Mouse (Mus musculus): ENCODE results near the gene Plpp6. TPM values are rescaled to one million over a fixed set of nuclear protein-coding genes. Genes with fewer than 3 reads are reported as not detected.

The Plpp6 gene
- polyA plus RNA-seq, 1 experiment, result not detected

DNA sequence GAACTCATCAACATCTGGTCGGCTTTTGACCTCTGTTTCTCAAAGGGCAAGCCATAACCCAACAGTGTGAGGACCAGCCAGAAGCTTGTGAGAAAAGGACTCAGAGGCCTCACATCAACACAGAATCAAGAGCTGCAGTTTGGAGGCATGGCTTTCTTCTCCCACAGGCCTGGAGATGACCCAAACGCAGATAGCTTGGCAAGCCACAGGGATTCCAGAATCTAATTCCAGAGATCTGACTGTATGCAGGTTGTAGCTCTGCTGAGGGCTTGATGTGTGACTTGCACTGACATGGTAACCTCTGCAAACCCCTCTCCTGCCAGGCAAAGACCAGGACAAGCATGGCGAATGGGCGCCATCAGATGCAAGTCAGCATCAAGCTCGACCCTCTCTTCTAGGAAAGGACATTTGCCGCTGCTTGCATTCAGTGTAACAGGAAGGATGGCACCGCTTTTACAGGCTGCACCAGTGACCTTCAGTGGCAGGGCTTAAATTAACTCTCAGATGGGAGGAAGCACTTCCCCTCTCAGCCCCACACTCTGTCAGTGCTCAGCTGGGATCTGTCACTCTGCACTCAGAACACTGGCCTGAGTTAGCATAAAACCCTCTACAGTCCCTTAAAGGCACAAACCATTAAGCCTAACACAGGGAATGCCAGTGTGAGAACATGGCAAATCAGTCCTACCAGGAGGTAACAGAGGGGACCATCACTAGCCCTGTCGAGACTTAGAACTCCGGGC is 23.4 kb upstream of the Plpp6 start:
- no peak for TF ChIP-seq POLR2A (IDR thresholded peaks at IDR 0.05; ENCODE audit: insufficient read depth, low read depth, low read length)
- TF ChIP-seq CTCF (IDR thresholded peaks at IDR 0.05; ENCODE audit: insufficient read depth, low read depth, low read length), result no peak
- whole genome bisulfite sequencing, result 80% methylated on average over 9 of the region's 9 CpGs
- H3K4me1 ChIP-seq (ENCODE audit: control insufficient read depth, insufficient read depth, low read length), result peaks cover 3% of the 10 kb centered on the region; the same call in 1 of the 2 replicates
- no peak overlapping the region for H3K27ac ChIP-seq (ENCODE audit: insufficient read depth, low read depth, low read length)
- H3K4me3 ChIP-seq (ENCODE audit: insufficient read depth, low read depth, low read length), result no peak overlapping the region

DNA sequence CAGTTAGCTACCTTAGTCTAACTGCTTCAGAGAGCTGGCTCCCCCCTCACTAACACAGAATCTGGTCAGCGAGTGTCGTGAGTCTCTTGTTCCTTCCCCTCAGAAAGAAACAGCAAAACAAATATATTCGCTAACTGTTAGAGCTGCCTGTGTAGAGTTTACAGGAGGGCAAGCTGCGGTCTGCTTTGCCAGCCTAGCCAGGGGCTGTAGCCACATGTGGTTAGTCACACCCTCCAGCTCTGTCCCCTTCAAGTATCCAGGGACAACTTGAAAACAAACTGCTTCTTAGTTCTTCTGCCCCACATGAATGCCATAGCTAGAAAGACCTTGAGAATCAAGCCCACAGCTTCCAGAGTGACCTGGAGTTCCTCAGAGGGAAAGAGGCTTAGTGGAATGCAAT is 22.5 kb upstream of the Plpp6 start:
- H3K4me1 ChIP-seq (ENCODE audit: control insufficient read depth, insufficient read depth, low read length), result peaks cover 3% of the 10 kb centered on the region; the same call in 1 of the 2 replicates
- no peak overlapping the region for H3K27ac ChIP-seq (ENCODE audit: insufficient read depth, low read depth, low read length)
- no peak overlapping the region for H3K4me3 ChIP-seq (ENCODE audit: insufficient read depth, low read depth, low read length)
- TF ChIP-seq CTCF (IDR thresholded peaks at IDR 0.05; ENCODE audit: insufficient read depth, low read depth, low read length) (no peak), POLR2A (IDR thresholded peaks at IDR 0.05; ENCODE audit: insufficient read depth, low read depth, low read length) (no peak)
- WGBS, result 65% methylated on average over 4 of the region's 4 CpGs

DNA sequence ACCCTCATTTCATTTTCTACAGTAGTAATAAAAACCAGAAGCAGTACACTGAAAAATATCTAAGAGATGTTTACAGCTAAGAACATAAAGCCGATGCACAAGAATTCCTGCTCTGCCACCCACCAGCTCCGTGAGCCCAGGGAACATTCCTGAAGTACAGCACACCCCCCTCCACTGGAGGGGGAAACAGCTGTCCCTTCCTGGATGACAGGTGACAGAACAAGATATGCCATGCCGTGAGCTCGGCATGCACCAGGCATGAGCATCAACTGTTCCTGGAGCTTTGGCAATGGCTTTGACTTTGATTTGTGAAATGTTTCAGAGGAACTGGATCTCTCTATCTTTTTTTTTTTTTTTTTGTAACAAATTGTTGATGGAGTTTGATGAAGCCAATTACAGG is 17.0 kb upstream of the Plpp6 start:
- Histone ChIP-seq H3K4me1 (ENCODE audit: control insufficient read depth, insufficient read depth, low read length) (peaks cover 2% of the 10 kb centered on the region; the same call in 1 of the 2 replicates), H3K27ac (ENCODE audit: insufficient read depth, low read depth, low read length) (no peak overlapping the region), H3K4me3 (ENCODE audit: insufficient read depth, low read depth, low read length) (no peak overlapping the region)
- 45% methylated on average over 4 of the region's 4 CpGs for WGBS
- TF ChIP-seq POLR2A (IDR thresholded peaks at IDR 0.05; ENCODE audit: insufficient read depth, low read depth, low read length) (no peak), CTCF (IDR thresholded peaks at IDR 0.05; ENCODE audit: insufficient read depth, low read depth, low read length) (no peak)

DNA sequence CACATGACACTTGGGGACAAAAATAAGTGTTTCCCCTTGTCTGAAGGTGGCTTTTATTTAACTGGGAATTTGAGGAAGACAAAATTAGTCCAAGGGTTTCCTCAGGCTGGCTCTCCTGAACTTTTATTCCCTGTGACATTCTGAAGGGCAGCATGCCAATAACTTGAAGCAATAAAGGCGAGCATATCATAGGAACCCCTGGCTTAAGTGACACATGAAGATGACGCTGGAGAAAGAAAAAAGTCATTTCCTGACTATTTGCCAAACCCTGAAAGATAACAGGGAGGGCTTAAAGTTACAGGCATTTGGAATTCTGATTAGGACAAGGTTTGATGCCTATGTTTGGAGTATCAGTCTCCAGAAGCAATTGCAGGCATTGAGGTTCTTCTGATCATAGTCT is 16.4 kb upstream of the Plpp6 start:
- no peak overlapping the region for H3K4me3 ChIP-seq (ENCODE audit: insufficient read depth, low read depth, low read length)
- 63% methylated on average over 2 of the region's 2 CpGs for WGBS
- no peak overlapping the region for H3K27ac ChIP-seq (ENCODE audit: insufficient read depth, low read depth, low read length)
- H3K4me1 ChIP-seq (ENCODE audit: control insufficient read depth, insufficient read depth, low read length), result peaks cover 2% of the 10 kb centered on the region; the same call in 1 of the 2 replicates
- TF ChIP-seq CTCF (IDR thresholded peaks at IDR 0.05; ENCODE audit: insufficient read depth, low read depth, low read length) (no peak), POLR2A (IDR thresholded peaks at IDR 0.05; ENCODE audit: insufficient read depth, low read depth, low read length) (no peak)

DNA sequence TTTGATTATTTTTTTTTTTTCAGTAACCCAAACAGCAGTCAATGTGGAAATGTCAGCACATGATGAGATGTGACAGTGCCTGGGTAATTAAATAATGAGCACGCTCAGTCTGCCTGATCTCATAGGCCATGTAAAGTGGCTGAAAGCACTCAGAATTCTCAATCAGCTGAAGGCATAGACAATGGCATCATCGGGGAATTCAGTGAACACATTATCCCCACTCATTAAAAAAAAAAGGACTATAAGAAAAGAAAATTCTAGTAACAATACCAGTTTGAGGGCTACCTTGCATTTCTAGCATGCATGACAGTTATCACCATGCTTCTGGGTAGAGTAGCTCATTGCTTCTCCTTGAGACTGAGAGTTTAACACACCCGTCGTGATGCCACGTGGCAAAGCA is 12.5 kb upstream of the Plpp6 start:
- H3K4me1 ChIP-seq (ENCODE audit: control insufficient read depth, insufficient read depth, low read length), result peaks cover 2% of the 10 kb centered on the region; the same call in 1 of the 2 replicates
- 60% methylated on average over 5 of the region's 5 CpGs for WGBS
- no peak overlapping the region for H3K4me3 ChIP-seq (ENCODE audit: insufficient read depth, low read depth, low read length)
- TF ChIP-seq POLR2A (IDR thresholded peaks at IDR 0.05; ENCODE audit: insufficient read depth, low read depth, low read length) (no peak), CTCF (IDR thresholded peaks at IDR 0.05; ENCODE audit: insufficient read depth, low read depth, low read length) (no peak)
- H3K27ac ChIP-seq (ENCODE audit: insufficient read depth, low read depth, low read length), result no peak overlapping the region

DNA sequence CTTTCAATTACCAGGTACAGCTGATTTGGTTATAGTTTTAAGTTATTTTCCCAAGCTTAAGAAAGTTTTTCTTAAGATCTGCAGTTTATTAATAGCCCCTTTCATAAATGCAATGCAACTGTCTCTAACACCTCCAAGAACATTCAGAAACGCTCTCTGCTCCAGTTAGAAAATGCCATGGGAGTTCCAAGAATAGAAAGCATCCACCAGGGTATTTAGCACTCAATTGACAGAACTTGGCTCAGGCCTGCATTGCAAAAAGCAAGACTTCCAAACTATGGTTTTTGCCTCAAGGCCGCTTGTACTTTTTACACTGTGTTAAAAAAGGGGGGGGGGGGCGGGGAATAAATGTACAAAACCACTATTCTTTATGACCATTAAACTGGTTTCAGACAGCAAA is 640 bp upstream of the Plpp6 start:
- 0 out of 2 replicates have a peak overlapping the region, but pooled peaks have one; percentile 28 for H3K27ac ChIP-seq (ENCODE audit: insufficient read depth, low read depth, low read length)
- 13% methylated on average over 3 of the region's 3 CpGs for WGBS
- no peak overlapping the region for H3K4me3 ChIP-seq (ENCODE audit: insufficient read depth, low read depth, low read length)
- TF ChIP-seq CTCF (IDR thresholded peaks at IDR 0.05; ENCODE audit: insufficient read depth, low read depth, low read length), result no peak
- no peak for TF ChIP-seq POLR2A (IDR thresholded peaks at IDR 0.05; ENCODE audit: insufficient read depth, low read depth, low read length)
- H3K4me1 ChIP-seq (ENCODE audit: control insufficient read depth, insufficient read depth, low read length), result peaks cover 10% of the 10 kb centered on the region

DNA sequence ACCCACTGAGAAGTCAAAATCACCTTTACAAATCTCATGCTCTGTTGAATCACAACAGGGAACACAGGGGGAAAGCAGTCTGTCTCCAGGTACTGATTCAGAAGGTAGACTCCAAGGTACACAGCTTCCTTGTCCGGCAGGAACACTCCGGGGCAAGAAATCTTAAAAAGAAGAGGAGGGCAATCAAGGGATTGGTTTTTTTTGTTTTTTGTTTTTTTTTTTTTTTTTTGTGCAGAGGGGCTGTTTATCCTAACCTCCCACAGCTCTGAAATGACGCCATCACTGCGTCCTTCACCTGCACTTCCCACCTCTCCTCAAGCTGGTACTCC is 276 bp upstream of the Plpp6 start:
- TF ChIP-seq POLR2A (IDR thresholded peaks at IDR 0.05; ENCODE audit: insufficient read depth, low read depth, low read length), result no peak
- 0 out of 2 replicates have a peak, but pooled peaks have one; percentile 46 for TF ChIP-seq CTCF (IDR thresholded peaks at IDR 0.05; ENCODE audit: insufficient read depth, low read depth, low read length)
- H3K4me1 ChIP-seq (ENCODE audit: control insufficient read depth, insufficient read depth, low read length), result peaks cover 10% of the 10 kb centered on the region
- WGBS, result under 1% methylated on average over 4 of the region's 4 CpGs
- peak overlapping the region; percentile 85 for H3K4me3 ChIP-seq (ENCODE audit: insufficient read depth, low read depth, low read length)
- H3K27ac ChIP-seq (ENCODE audit: insufficient read depth, low read depth, low read length), result peak overlapping the region; percentile 28

DNA sequence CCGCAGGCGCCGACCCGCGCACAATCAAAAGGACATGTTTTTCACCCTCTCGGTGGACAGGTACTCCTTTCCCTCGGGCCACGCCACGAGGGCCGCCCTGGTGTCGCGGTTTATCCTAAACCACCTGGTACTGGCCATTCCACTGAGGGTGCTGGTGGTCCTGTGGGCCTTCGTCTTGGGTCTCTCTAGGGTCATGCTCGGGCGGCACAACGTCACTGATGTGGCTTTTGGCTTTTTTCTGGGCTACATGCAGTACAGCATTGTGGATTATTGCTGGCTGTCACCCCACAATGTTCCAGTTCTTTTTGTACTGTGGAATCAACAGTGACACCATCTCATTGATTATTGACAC is 775 bp downstream of the Plpp6 start:
- TF ChIP-seq POLR2A (IDR thresholded peaks at IDR 0.05; ENCODE audit: insufficient read depth, low read depth, low read length) (no peak; the same call in 1 of the 2 replicates), CTCF (IDR thresholded peaks at IDR 0.05; ENCODE audit: insufficient read depth, low read depth, low read length) (no peak)
- peaks cover 10% of the 10 kb centered on the region for H3K4me1 ChIP-seq (ENCODE audit: control insufficient read depth, insufficient read depth, low read length)
- peak overlapping the region; percentile 85 for H3K4me3 ChIP-seq (ENCODE audit: insufficient read depth, low read depth, low read length)
- WGBS, result 5% methylated on average over 16 of the region's 16 CpGs
- H3K27ac ChIP-seq (ENCODE audit: insufficient read depth, low read depth, low read length), result peak overlapping the region; percentile 28; the same call in 1 of the 2 replicates

DNA sequence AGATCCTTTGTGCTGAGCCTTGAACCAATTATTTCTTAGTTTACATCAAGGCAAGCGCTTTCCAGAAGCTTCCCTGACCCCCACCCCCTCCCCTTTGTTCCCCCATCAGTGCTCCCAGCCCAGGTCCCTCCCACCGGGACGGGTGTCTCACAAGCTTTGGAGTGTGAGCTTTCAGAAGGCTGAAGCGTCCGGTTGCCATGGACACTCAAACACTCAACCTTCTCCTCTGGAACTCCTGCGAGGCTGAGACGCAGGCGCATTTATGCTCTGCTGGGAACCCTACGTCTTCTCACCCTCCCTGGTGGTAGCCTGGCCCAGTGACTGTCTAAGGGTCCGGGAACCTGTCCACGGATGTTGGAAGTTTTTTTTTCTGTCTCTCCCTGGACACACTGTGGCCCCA is 3.9 kb downstream of the Plpp6 start, which contains the start of gene 4430402I18Rik:
Gene 4430402I18Rik, minus strand, starts transcription at position 149 of the 400 bp plus-strand sequence.
- 15% methylated on average over 11 of the region's 11 CpGs for WGBS
- H3K27ac ChIP-seq (ENCODE audit: insufficient read depth, low read depth, low read length), result no peak within 1 kb of the TSS
- no peak within 1 kb of the TSS for H3K4me3 ChIP-seq (ENCODE audit: insufficient read depth, low read depth, low read length)
- H3K4me1 ChIP-seq (ENCODE audit: control insufficient read depth, insufficient read depth, low read length), result peaks cover 10% of the 10 kb centered on the region
- TF ChIP-seq CTCF (IDR thresholded peaks at IDR 0.05; ENCODE audit: insufficient read depth, low read depth, low read length) (no peak), POLR2A (IDR thresholded peaks at IDR 0.05; ENCODE audit: insufficient read depth, low read depth, low read length) (no peak)

Measured in olfactory bulb, adult 2 months (tissue).